Mouse (Mus musculus) testis, adult 2 months (tissue): ENCODE results near the gene Prkcd.

Experiments
- CTCF ChIP-seq: fragments of 200-500 bp; IDR thresholded peaks from 2 replicates; pipeline ENCODE4 v1.5.1; 2012; ENCODE audit warnings: low read depth, mild to moderate bottlenecking, inconsistent platforms, low read length, moderate library complexity; ENCODE audit not compliant: control insufficient read depth, insufficient read depth, insufficient replicate concordance
- POLR2A ChIP-seq: fragments of 200-500 bp; IDR thresholded peaks from 2 replicates; pipeline ENCODE4 v1.6.1; 2012; ENCODE audit warnings: low read depth, mild to moderate bottlenecking, inconsistent platforms, low read length, moderate library complexity; ENCODE audit not compliant: control insufficient read depth

- TF ChIP-seq CTCF (no peak), POLR2A (no peak)
These were observed 50.2 kb downstream of the Prkcd start for GRCm38 (mm10) chr14:30575791-30576190.
